Mouse (Mus musculus) G1E (cell line): ENCODE data around the gene Nppa.

Source experiments
- CTCF ChIP-seq: IDR thresholded peaks from 2 replicates; pipeline ENCODE4 v1.5.1; 2012; ENCODE audit warnings: low read depth, low read length, inconsistent platforms, mixed read lengths
- GATA1 ChIP-seq: IDR thresholded peaks from 2 replicates; pipeline ENCODE4 v1.6.1; 2012; ENCODE audit warnings: borderline replicate concordance, low read length, inconsistent platforms, mixed read lengths
- GATA2 ChIP-seq: IDR thresholded peaks from 2 replicates; pipeline ENCODE4 v1.6.1; 2012; ENCODE audit warnings: low read depth, low read length, inconsistent platforms, borderline replicate concordance
- TAL1 ChIP-seq: conservative IDR thresholded peaks from 2 replicates; pipeline ENCODE4 v1.6.1; 2012; ENCODE audit warnings: low read depth, low read length, inconsistent platforms, mixed read lengths

DNA sequence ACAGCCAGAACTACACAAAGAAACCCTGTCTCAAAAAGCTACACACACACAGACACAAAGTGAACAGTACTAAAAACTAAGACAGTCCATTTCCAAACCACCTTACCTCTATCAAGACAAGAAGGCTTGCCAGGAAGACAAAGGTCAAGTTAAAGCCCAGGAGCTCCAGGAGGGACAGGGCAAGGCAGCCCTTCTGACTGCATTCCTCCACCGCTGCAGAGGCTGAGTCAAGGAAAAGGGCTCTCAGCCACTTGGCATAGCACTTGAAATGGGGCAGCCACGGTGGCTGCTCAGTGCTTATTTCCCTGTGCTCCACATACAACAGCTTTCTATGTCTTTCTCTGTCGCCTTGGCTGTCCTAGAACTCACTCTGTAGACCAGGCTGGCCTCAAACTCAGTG, 23.5 kb downstream of the Nppa start:
- TF ChIP-seq CTCF (no peak), GATA1 (no peak), TAL1 (no peak), GATA2 (no peak)
